Comparison of ENCODE assay signal across 15 mouse cellular contexts in genomic region chr4:148960011-148960410, GRCm38 (mm10).
A peak's percentile ranks its signal among the peaks of the same experiment; 100 is the strongest.
DNase-seq lines count a peak whose midpoint lies in the region; ATAC-seq and TF ChIP-seq lines count a peak whose summit lies in the region.
"Had no signal": no experiment of that assay in that cellular context is flagged by ENCODE, and none has a peak within 500 bp of the region (broad histone marks: within the 10 kb centered on the region; RNA-seq: fewer than 3 reads in every experiment).

No protein-coding gene starts in this region.

- 0 out of 2 replicates have a peak, but pooled peaks have one; percentile 11 for TF ChIP-seq CTCF in lung, embryonic 14.5 days (IDR thresholded peaks at IDR 0.05; ENCODE audit: low read depth)
- TF ChIP-seq CTCF in lung, postnatal 0 days (IDR thresholded peaks at IDR 0.05), result no peak
- TF ChIP-seq CTCF in stomach, postnatal 0 days (IDR thresholded peaks at IDR 0.05; ENCODE audit: low read depth), result peak; percentile 36

- peak overlapping the region; percentile 80 for H3K27ac ChIP-seq in lung, embryonic 14.5 days (ENCODE audit: low read depth)
- no peak overlapping the region for H3K27ac ChIP-seq in lung, postnatal 0 days (ENCODE audit: low read length)
- peak overlapping the region; percentile 90 for H3K27ac ChIP-seq in stomach, postnatal 0 days (replicated peaks)
- H3K27ac ChIP-seq in hindbrain, embryonic 12.5 days, result no peak overlapping the region
- H3K27ac ChIP-seq: embryonic facial prominence, embryonic 15.5 days; forebrain, embryonic 13.5 days; liver, embryonic 14.5 days; midbrain, embryonic 12.5 days had no signal

- H3K27me3 ChIP-seq in lung, embryonic 14.5 days (ENCODE audit: insufficient read depth, low read length), result no peaks in the 10 kb centered on the region
- H3K27me3 ChIP-seq in lung, postnatal 0 days (replicated peaks; ENCODE audit: insufficient read depth, low read length), result no peaks in the 10 kb centered on the region
- H3K27me3 ChIP-seq in stomach, postnatal 0 days (ENCODE audit: control insufficient read depth, insufficient read depth, low read length), result no peaks in the 10 kb centered on the region
- peaks cover 11% of the 10 kb centered on the region for H3K27me3 ChIP-seq in hindbrain, embryonic 12.5 days

- H3K9me3 ChIP-seq in lung, embryonic 14.5 days (ENCODE audit: low read depth, low read length), result no peaks in the 10 kb centered on the region
- H3K9me3 ChIP-seq in lung, postnatal 0 days (ENCODE audit: low read length), result no peaks in the 10 kb centered on the region
- H3K9me3 ChIP-seq in stomach, postnatal 0 days (ENCODE audit: control insufficient read depth, low read length), result no peaks in the 10 kb centered on the region
- H3K9me3 ChIP-seq in hindbrain, embryonic 12.5 days (replicated peaks), result no peaks in the 10 kb centered on the region
- H3K9me3 ChIP-seq: embryonic facial prominence, embryonic 15.5 days; forebrain, embryonic 13.5 days; midbrain, embryonic 12.5 days had no signal

- intact Hi-C loops in left cerebral cortex, postnatal 25 days (cut with DNase I), result no loop called here

- ATAC-seq in lung, embryonic 14.5 days (ENCODE audit: insufficient read depth), result 0 out of 2 replicates have a peak, but pooled peaks have one; percentile 9
- ATAC-seq in lung, postnatal 0 days, result no peak
- 0 out of 2 replicates have a peak, but pooled peaks have one; percentile 24 for ATAC-seq in stomach, postnatal 0 days (ENCODE audit: low FRiP score, low TSS enrichment)
- ATAC-seq in hindbrain, embryonic 12.5 days (ENCODE audit: low FRiP score), result no peak
- ATAC-seq: forebrain, embryonic 13.5 days had no signal

- H3K9ac ChIP-seq in lung, embryonic 14.5 days, result no peak overlapping the region
- H3K9ac ChIP-seq in lung, postnatal 0 days (replicated peaks; ENCODE audit: low read depth), result no peak overlapping the region
- 0 out of 2 replicates have a peak overlapping the region, but pooled peaks have one; percentile 8 for H3K9ac ChIP-seq in stomach, postnatal 0 days (ENCODE audit: low read length)
- no peak overlapping the region for H3K9ac ChIP-seq in hindbrain, embryonic 12.5 days
- H3K9ac ChIP-seq: embryonic facial prominence, embryonic 15.5 days; forebrain, embryonic 13.5 days; liver, embryonic 14.5 days; midbrain, embryonic 12.5 days had no signal

- WGBS in lung, embryonic 14.5 days, result 69% methylated on average over 12 of the region's 12 CpGs
- 78% methylated on average over 12 of the region's 12 CpGs for WGBS in lung, postnatal 0 days
- 61% methylated on average over 12 of the region's 12 CpGs for WGBS in stomach, postnatal 0 days
- WGBS in hindbrain, embryonic 12.5 days, result 81% methylated on average over 12 of the region's 12 CpGs

- no peak overlapping the region for H3K4me3 ChIP-seq in lung, embryonic 14.5 days (ENCODE audit: low read depth, low read length)
- H3K4me3 ChIP-seq in lung, postnatal 0 days (ENCODE audit: low read depth, low read length), result no peak overlapping the region
- no peak overlapping the region for H3K4me3 ChIP-seq in stomach, postnatal 0 days (ENCODE audit: low read depth, low read length)
- H3K4me3 ChIP-seq in hindbrain, embryonic 12.5 days, result no peak overlapping the region
- H3K4me3 ChIP-seq: embryonic facial prominence, embryonic 15.5 days; forebrain, embryonic 13.5 days; midbrain, embryonic 12.5 days had no signal

- H3K4me1 ChIP-seq in lung, embryonic 14.5 days (ENCODE audit: insufficient read depth), result peaks cover 3% of the 10 kb centered on the region; the same call in 1 of the 2 replicates
- H3K4me1 ChIP-seq in lung, postnatal 0 days (ENCODE audit: insufficient read depth, low read depth, low read length), result peaks cover 11% of the 10 kb centered on the region
- peaks cover 3% of the 10 kb centered on the region; the same call in 1 of the 2 replicates for H3K4me1 ChIP-seq in stomach, postnatal 0 days (replicated peaks; ENCODE audit: control insufficient read depth, insufficient read depth)
- H3K4me1 ChIP-seq in hindbrain, embryonic 12.5 days, result peaks cover 9% of the 10 kb centered on the region; the same call in 1 of the 2 replicates
- H3K4me1 ChIP-seq: midbrain, embryonic 12.5 days had no signal

- H3K4me2 ChIP-seq in lung, embryonic 14.5 days, result no peak overlapping the region
- H3K4me2 ChIP-seq in lung, postnatal 0 days (replicated peaks; ENCODE audit: low read depth, low read length), result no peak overlapping the region
- H3K4me2 ChIP-seq in stomach, postnatal 0 days (replicated peaks; ENCODE audit: low read depth), result no peak overlapping the region
- H3K4me2 ChIP-seq in hindbrain, embryonic 12.5 days (replicated peaks), result no peak overlapping the region
- H3K4me2 ChIP-seq: embryonic facial prominence, embryonic 15.5 days; forebrain, embryonic 13.5 days; midbrain, embryonic 12.5 days had no signal

- no peak for TF ChIP-seq EP300 in lung, postnatal 0 days (IDR thresholded peaks at IDR 0.05)
- no peak for TF ChIP-seq EP300 in stomach, postnatal 0 days (optimal IDR thresholded peaks at IDR 0.05)

- DNase-seq in lung, embryonic 14.5 days, result no peak
- no peak for DNase-seq in lung, postnatal 0 days (ENCODE audit: low spot score)
- DNase-seq in kidney, adult 11 months, result peak; percentile 79
- DNase-seq in kidney, postnatal 14 days, result peak; percentile 74
- DNase-seq in stomach, postnatal 0 days (ENCODE audit: low spot score), result no peak
- no peak for DNase-seq in left cerebral cortex, postnatal 25 days (ENCODE audit: low spot score in 2 of 2)
- DNase-seq in embryo, embryonic 10 days (ENCODE audit: low spot score), result no peak
- DNase-seq: cerebellum, adult 11-12 months; lung, postnatal 36 days; right cerebral cortex, postnatal 25 days had no signal

- peaks cover 19% of the 10 kb centered on the region for H3K36me3 ChIP-seq in lung, embryonic 14.5 days (ENCODE audit: insufficient read depth)
- H3K36me3 ChIP-seq in lung, postnatal 0 days (ENCODE audit: insufficient read depth, low read length), result peaks cover 16% of the 10 kb centered on the region
- peaks cover 12% of the 10 kb centered on the region; the same call in 1 of the 2 replicates for H3K36me3 ChIP-seq in stomach, postnatal 0 days (ENCODE audit: control insufficient read depth, insufficient read depth, low read length)
- H3K36me3 ChIP-seq in hindbrain, embryonic 12.5 days, result peaks cover 30% of the 10 kb centered on the region

Comparison
In these comparisons a context has a peak if more than half of its experiments do, and no peak if none do; other contexts are left out.
1. ATAC-seq: peak in lung, embryonic 14.5 days (single experiment) and stomach, postnatal 0 days (single experiment); none in lung, postnatal 0 days (single experiment) and hindbrain, embryonic 12.5 days (single experiment).
2. H3K27ac ChIP-seq: peak in lung, embryonic 14.5 days (single experiment) and stomach, postnatal 0 days (single experiment); none in lung, postnatal 0 days (single experiment) and hindbrain, embryonic 12.5 days (single experiment).
3. DNase-seq: peak in kidney, adult 11 months (single experiment) and kidney, postnatal 14 days (single experiment); none in lung, embryonic 14.5 days (single experiment), lung, postnatal 0 days (single experiment), stomach, postnatal 0 days (single experiment), left cerebral cortex, postnatal 25 days (0 of 2) and embryo, embryonic 10 days (single experiment).